Mouse (Mus musculus): ENCODE data around the gene St3gal4. TPM values are rescaled to one million over a fixed set of nuclear protein-coding genes. Genes with fewer than 3 reads are reported as not detected.

Gene St3gal4
- total and polyA plus RNA-seq, 3 experiments, result 54.2 to 56.3 TPM; not detected in 1

GRCm38 (mm10) chr9:35061446-35061845 lies 57.6 kb downstream of the St3gal4 start:
- Histone ChIP-seq H3K36me3 (ENCODE audit: control insufficient read depth in 1 of 2, insufficient read depth in 2 of 2, low read length in 2 of 2) (peaks cover 0 to 40% of the 10 kb centered on the region in 2 experiments; a peak in 2 of 4 replicates), H3K27me3 (ENCODE audit: control insufficient read depth in 1 of 2, insufficient read depth in 2 of 2, low read length in 2 of 2) (no peaks in the 10 kb centered on the region), H3K79me2 (ENCODE audit: control insufficient read depth, insufficient read depth, low read length, poor library complexity) (peaks cover 9% of the 10 kb centered on the region), H3K9me3 (replicated peaks; ENCODE audit: insufficient read depth, low read length) (no peaks in the 10 kb centered on the region), H3K9ac (ENCODE audit: control insufficient read depth, low read depth, low read length, poor library complexity, severe bottlenecking) (no peak overlapping the region), H3K4me3 (ENCODE audit: control insufficient read depth in 1 of 2, insufficient read depth in 1 of 2, low read depth in 2 of 2, low read length in 2 of 2) (no peak overlapping the region), H3K4me1 (ENCODE audit: control insufficient read depth in 1 of 2, insufficient read depth in 2 of 2, low read length in 2 of 2) (peaks cover 11 to 35% of the 10 kb centered on the region in 2 experiments), H3K27ac (ENCODE audit: control insufficient read depth, low read depth, low read length) (peak overlapping the region; percentile 28; the same call in 1 of the 2 replicates)
- peak; percentile 51 for DNase-seq (ENCODE audit: low read depth, low spot score)
- TF ChIP-seq EP300 (IDR thresholded peaks at IDR 0.05; ENCODE audit: low read depth in 1 of 2, low read length in 2 of 2) (peak; percentile 29 to 42; a peak in 3 of 4 replicates), GATA1 (IDR thresholded peaks at IDR 0.05; ENCODE audit: low read depth, low read length) (peak; percentile 59; the same call in 1 of the 2 replicates), CTCF (IDR thresholded peaks at IDR 0.05 in 2 of 3, conservative IDR thresholded peaks at IDR 0.05 in 1 of 3; ENCODE audit: control insufficient read depth in 1 of 3, insufficient read depth in 1 of 3, low read depth in 2 of 3, low read length in 3 of 3, poor library complexity in 1 of 3, severe bottlenecking in 1 of 3) (no peak), SMC3 (IDR thresholded peaks at IDR 0.05; ENCODE audit: low read depth, low read length) (no peak), RCOR1 (IDR thresholded peaks at IDR 0.05; ENCODE audit: low read depth, low read length) (no peak), CHD2 (IDR thresholded peaks at IDR 0.05; ENCODE audit: low read length) (no peak), ETS1 (IDR thresholded peaks at IDR 0.05; ENCODE audit: low read depth, low read length) (peak; percentile 40; the same call in 1 of the 2 replicates), KAT2A (conservative IDR thresholded peaks at IDR 0.05; ENCODE audit: low read depth, low read length) (no peak), RAD21 (IDR thresholded peaks at IDR 0.05; ENCODE audit: low read depth, low read length) (no peak), ZC3H11A (IDR thresholded peaks at IDR 0.05; ENCODE audit: low read depth, low read length) (no peak), USF1 (IDR thresholded peaks at IDR 0.05; ENCODE audit: low read depth, low read length) (no peak), MXI1 (IDR thresholded peaks at IDR 0.05; ENCODE audit: low read depth, low read length) (no peak), POLR2AphosphoS2 (IDR thresholded peaks at IDR 0.05; ENCODE audit: low read length) (no peak), NRF1 (IDR thresholded peaks at IDR 0.05; ENCODE audit: insufficient read depth, low read depth, low read length, poor library complexity, severe bottlenecking) (no peak), TAL1 (IDR thresholded peaks at IDR 0.05; ENCODE audit: low read length) (no peak), ZNF384 (IDR thresholded peaks at IDR 0.05; ENCODE audit: low read depth, low read length) (no peak), GABPA (IDR thresholded peaks at IDR 0.05; ENCODE audit: low read depth, low read length) (no peak), MYB (IDR thresholded peaks at IDR 0.05; ENCODE audit: low read depth, low read length) (no peak), SIN3A (IDR thresholded peaks at IDR 0.05; ENCODE audit: low read length) (peak; percentile 43), TBP (IDR thresholded peaks at IDR 0.05; ENCODE audit: low read depth, low read length) (no peak)

- Histone ChIP-seq H3K36me3 (ENCODE audit: control insufficient read depth in 1 of 2, insufficient read depth in 2 of 2, low read length in 2 of 2) (peaks cover 0 to 42% of the 10 kb centered on the region in 2 experiments; a peak in 2 of 4 replicates), H3K27me3 (ENCODE audit: control insufficient read depth in 1 of 2, insufficient read depth in 2 of 2, low read length in 2 of 2) (no peaks in the 10 kb centered on the region), H3K27ac (ENCODE audit: control insufficient read depth, low read depth, low read length) (no peak overlapping the region), H3K9me3 (replicated peaks; ENCODE audit: insufficient read depth, low read length) (no peaks in the 10 kb centered on the region), H3K79me2 (ENCODE audit: control insufficient read depth, insufficient read depth, low read length, poor library complexity) (peaks cover 10% of the 10 kb centered on the region), H3K4me3 (ENCODE audit: control insufficient read depth in 1 of 2, insufficient read depth in 1 of 2, low read depth in 2 of 2, low read length in 2 of 2) (no peak overlapping the region), H3K4me1 (ENCODE audit: control insufficient read depth in 1 of 2, insufficient read depth in 2 of 2, low read length in 2 of 2) (peaks cover 11 to 35% of the 10 kb centered on the region in 2 experiments), H3K9ac (ENCODE audit: control insufficient read depth, low read depth, low read length, poor library complexity, severe bottlenecking) (no peak overlapping the region)
- DNase-seq (ENCODE audit: low read depth, low spot score), result no peak
- TF ChIP-seq CTCF (IDR thresholded peaks at IDR 0.05 in 2 of 3, conservative IDR thresholded peaks at IDR 0.05 in 1 of 3; ENCODE audit: control insufficient read depth in 1 of 3, insufficient read depth in 1 of 3, low read depth in 2 of 3, low read length in 3 of 3, poor library complexity in 1 of 3, severe bottlenecking in 1 of 3) (0 out of 6 replicates have a peak, but pooled peaks of 1 of the 3 experiments have one; percentile 7), KAT2A (conservative IDR thresholded peaks at IDR 0.05; ENCODE audit: low read depth, low read length) (no peak)
These were observed 59.2 kb downstream of the St3gal4 start for GRCm38 (mm10) chr9:35059881-35060280.

All from MEL (cell line).